Mouse (Mus musculus) forebrain, embryonic 12.5 days (tissue): Measurements from ENCODE around the gene Inhbc. TPM values are rescaled to one million over a fixed set of nuclear protein-coding genes. Genes with fewer than 3 reads are reported as not detected.

Experiments used
- ATAC-seq: fragments of 200-750 bp; cut with Nextera tagmentation; 2 replicates; pipeline ENCODE4 v1.8.0; 2017; ENCODE audit warnings: moderate TSS enrichment; ENCODE audit not compliant: low FRiP score
- H3K27ac ChIP-seq: fragments of 300-500 bp; sonication (generic); 2 replicates; pipeline ENCODE4 v1.5.1; 2016; ENCODE audit warnings: mild to moderate bottlenecking
- H3K27me3 ChIP-seq: fragments of 300-500 bp; sonication (generic); 2 replicates; pipeline ENCODE4 v1.6.1; 2016; ENCODE audit warnings: mild to moderate bottlenecking
- H3K36me3 ChIP-seq: fragments of 300-500 bp; sonication (generic); replicated peaks from 2 replicates; pipeline ENCODE4 v1.6.1; 2016; ENCODE audit warnings: mild to moderate bottlenecking
- H3K4me1 ChIP-seq: fragments of 300-500 bp; sonication (generic); 2 replicates; pipeline ENCODE4 v1.6.1; 2016
- H3K4me2 ChIP-seq: fragments of 300-500 bp; sonication (generic); 2 replicates; pipeline ENCODE4 v1.6.1; 2016; ENCODE audit warnings: mild to moderate bottlenecking, moderate library complexity
- H3K4me3 ChIP-seq: fragments of 300-500 bp; sonication (generic); replicated peaks from 2 replicates; pipeline ENCODE4 v1.5.1; 2016; ENCODE audit warnings: mild to moderate bottlenecking
- H3K9ac ChIP-seq: fragments of 300-500 bp; sonication (generic); 2 replicates; pipeline ENCODE4 v1.6.1; 2016; ENCODE audit warnings: mild to moderate bottlenecking
- H3K9me3 ChIP-seq: fragments of 300-500 bp; sonication (generic); 2 replicates; pipeline ENCODE4 v1.6.1; 2016
- WGBS: fragments of 180-500 bp; shearing (Covaris S2); methylation state at CpG from one replicate; pipeline ENCODE4 v1.1.7; 2016; 5-methylcytosine and 5-hydroxymethylcytosine counted together
- polyA plus RNA-seq: library from polyadenylated mRNA; unstranded; fragments of >200 nt; fragmentation: Nextera tagmentation; extraction: Ambion mirVana; gene quantifications from 2 replicates; pipeline ENCODE4 v1.2.1, GENCODE M21; 2016

Gene Inhbc
- not detected in 2 replicates for polyA plus RNA-seq

DNA sequence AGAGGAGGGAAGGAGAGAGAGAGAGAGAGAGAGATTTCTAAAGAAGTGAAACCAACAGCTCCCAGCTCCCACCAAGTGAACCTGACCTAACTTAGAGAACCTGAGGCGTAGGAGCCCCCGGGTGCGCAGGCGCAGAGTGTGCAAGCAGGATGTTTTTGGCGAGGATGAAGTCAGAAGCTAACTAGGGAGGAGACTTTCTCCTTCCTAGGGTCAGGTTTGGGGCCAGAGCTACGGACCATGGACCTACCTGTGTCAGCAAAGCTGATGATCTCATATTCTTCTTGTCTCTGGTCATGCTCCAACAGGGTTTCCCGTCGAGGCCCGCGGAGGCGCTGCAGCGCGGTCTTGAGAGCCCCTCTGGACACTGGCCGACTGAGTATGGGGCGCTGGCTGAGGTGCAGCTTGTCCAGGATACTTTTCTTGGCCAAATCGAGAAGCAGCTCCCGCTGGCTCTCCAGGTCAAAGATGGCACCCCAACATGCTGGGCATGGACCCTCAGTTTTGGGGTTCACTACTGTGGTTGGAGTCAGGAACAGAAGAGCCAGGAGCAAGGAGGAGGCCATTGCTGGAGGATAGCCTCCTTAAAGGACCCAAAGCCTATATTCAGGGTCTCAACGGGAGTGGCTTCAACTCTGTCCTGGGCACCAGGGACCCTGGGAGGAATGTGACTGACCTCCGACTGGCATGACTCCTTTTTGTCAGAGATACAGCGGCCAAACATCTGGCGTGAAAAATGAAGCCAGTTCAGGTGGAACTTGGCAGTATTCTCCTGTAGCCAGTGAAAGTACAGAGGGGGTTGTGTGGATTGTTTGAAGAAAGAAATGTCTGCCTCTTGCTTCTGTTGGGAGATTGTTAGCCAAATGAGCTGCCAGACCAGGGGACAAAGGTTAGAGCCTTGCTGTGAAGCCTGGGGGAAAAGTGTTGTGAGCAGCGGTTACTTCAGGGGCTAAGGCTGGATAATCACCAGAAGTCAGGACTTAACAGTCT is at the start of gene Inhbc:
Gene Inhbc, minus strand, starts transcription at position 598 of the 987 bp plus-strand sequence.
- Histone ChIP-seq H3K4me1 (peaks cover 6% of the 10 kb centered on the region; the same call in 1 of the 2 replicates), H3K27ac (no peak within 1 kb of the TSS), H3K9ac (no peak within 1 kb of the TSS), H3K36me3 (no peaks in the 10 kb centered on the region), H3K4me2 (no peak within 1 kb of the TSS), H3K27me3 (0 out of 2 replicates have a peak, but pooled peaks cover 5% of the 10 kb centered on the region), H3K9me3 (no peaks in the 10 kb centered on the region), H3K4me3 (no peak within 1 kb of the TSS)
- 80% methylated on average over 22 of the region's 22 CpGs for WGBS
- no peak for ATAC-seq

GRCm38 (mm10) chr10:127414141-127414540 is 43.9 kb upstream of the Inhbc start:
- H3K4me2 ChIP-seq: no peak overlapping the region
- H3K4me3 ChIP-seq: no peak overlapping the region
- no peaks in the 10 kb centered on the region for H3K9me3 ChIP-seq
- WGBS: 85% methylated on average over 3 of the region's 3 CpGs
- no peak for ATAC-seq
- peaks cover 7% of the 10 kb centered on the region; the same call in 1 of the 2 replicates for H3K36me3 ChIP-seq
- no peak overlapping the region for H3K9ac ChIP-seq
- H3K27me3 ChIP-seq: no peaks in the 10 kb centered on the region
- no peak overlapping the region for H3K27ac ChIP-seq
- 0 out of 2 replicates have a peak, but pooled peaks cover 2% of the 10 kb centered on the region for H3K4me1 ChIP-seq

GRCm38 (mm10) chr10:127413585-127413984 is 43.4 kb upstream of the Inhbc start:
- H3K4me1 ChIP-seq: no peaks in the 10 kb centered on the region
- no peak overlapping the region for H3K9ac ChIP-seq
- H3K27me3 ChIP-seq: no peaks in the 10 kb centered on the region
- no peak for ATAC-seq
- H3K36me3 ChIP-seq: peaks cover 7% of the 10 kb centered on the region; the same call in 1 of the 2 replicates
- H3K4me2 ChIP-seq: no peak overlapping the region
- no peak overlapping the region for H3K27ac ChIP-seq
- no peaks in the 10 kb centered on the region for H3K9me3 ChIP-seq
- WGBS: 89% methylated on average over 1 of the region's 1 CpGs
- H3K4me3 ChIP-seq: no peak overlapping the region

GRCm38 (mm10) chr10:127412776-127413175 is 42.5 kb upstream of the Inhbc start:
- WGBS: 84% methylated on average over 2 of the region's 2 CpGs

GRCm38 (mm10) chr10:127412101-127412500 is 41.9 kb upstream of the Inhbc start:
- WGBS: 43% methylated on average over 5 of the region's 5 CpGs
- no peak overlapping the region for H3K4me3 ChIP-seq
- no peak overlapping the region for H3K9ac ChIP-seq
- H3K9me3 ChIP-seq: no peaks in the 10 kb centered on the region
- no peak for ATAC-seq
- H3K4me1 ChIP-seq: no peaks in the 10 kb centered on the region
- no peaks in the 10 kb centered on the region for H3K27me3 ChIP-seq
- H3K27ac ChIP-seq: no peak overlapping the region
- peaks cover 7% of the 10 kb centered on the region; the same call in 1 of the 2 replicates for H3K36me3 ChIP-seq
- no peak overlapping the region for H3K4me2 ChIP-seq

More at GRCm38 (mm10) chr10:127412776-127413175, 42.5 kb upstream of the Inhbc start:
- ATAC-seq: no peak
- H3K27ac ChIP-seq: no peak overlapping the region
- H3K4me3 ChIP-seq: no peak overlapping the region
- no peaks in the 10 kb centered on the region for H3K27me3 ChIP-seq
- no peak overlapping the region for H3K9ac ChIP-seq
- no peak overlapping the region for H3K4me2 ChIP-seq
- no peaks in the 10 kb centered on the region for H3K4me1 ChIP-seq
- no peaks in the 10 kb centered on the region for H3K9me3 ChIP-seq
- H3K36me3 ChIP-seq: peaks cover 7% of the 10 kb centered on the region; the same call in 1 of the 2 replicates

DNA sequence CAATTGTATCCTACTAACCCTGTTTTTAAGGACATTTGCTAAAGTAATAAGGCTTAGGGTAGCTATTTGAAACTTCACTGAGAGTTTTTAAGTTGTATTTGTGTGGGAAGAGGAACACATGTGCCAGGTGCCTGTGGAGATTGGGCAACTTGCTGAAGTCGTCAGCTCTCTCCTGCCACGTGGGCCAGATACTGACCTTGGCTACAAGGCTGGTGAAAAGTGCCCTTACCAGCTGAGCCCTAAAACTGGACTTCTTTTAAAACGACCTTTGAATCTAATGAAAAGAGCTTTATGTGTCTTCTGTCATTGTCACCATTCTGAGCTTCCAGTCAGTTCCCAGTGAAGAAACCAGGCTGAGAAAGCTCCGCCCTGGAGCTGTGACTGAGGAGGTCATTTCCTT is 37.2 kb upstream of the Inhbc start:
- H3K9me3 ChIP-seq: no peaks in the 10 kb centered on the region
- no peak overlapping the region for H3K27ac ChIP-seq
- H3K9ac ChIP-seq: no peak overlapping the region
- H3K36me3 ChIP-seq: 0 out of 2 replicates have a peak, but pooled peaks cover 6% of the 10 kb centered on the region
- no peaks in the 10 kb centered on the region for H3K27me3 ChIP-seq
- H3K4me2 ChIP-seq: no peak overlapping the region
- ATAC-seq: no peak
- H3K4me3 ChIP-seq: no peak overlapping the region
- WGBS: 72% methylated on average over 4 of the region's 4 CpGs
- no peaks in the 10 kb centered on the region for H3K4me1 ChIP-seq

GRCm38 (mm10) chr10:127404701-127405100 is 34.5 kb upstream of the Inhbc start:
- 92% methylated on average over 3 of the region's 3 CpGs for WGBS
- Histone ChIP-seq H3K27me3 (no peaks in the 10 kb centered on the region), H3K4me1 (no peaks in the 10 kb centered on the region), H3K9me3 (no peaks in the 10 kb centered on the region), H3K9ac (no peak overlapping the region), H3K4me3 (no peak overlapping the region), H3K36me3 (peaks cover 31% of the 10 kb centered on the region), H3K27ac (no peak overlapping the region), H3K4me2 (no peak overlapping the region)
- no peak for ATAC-seq

DNA sequence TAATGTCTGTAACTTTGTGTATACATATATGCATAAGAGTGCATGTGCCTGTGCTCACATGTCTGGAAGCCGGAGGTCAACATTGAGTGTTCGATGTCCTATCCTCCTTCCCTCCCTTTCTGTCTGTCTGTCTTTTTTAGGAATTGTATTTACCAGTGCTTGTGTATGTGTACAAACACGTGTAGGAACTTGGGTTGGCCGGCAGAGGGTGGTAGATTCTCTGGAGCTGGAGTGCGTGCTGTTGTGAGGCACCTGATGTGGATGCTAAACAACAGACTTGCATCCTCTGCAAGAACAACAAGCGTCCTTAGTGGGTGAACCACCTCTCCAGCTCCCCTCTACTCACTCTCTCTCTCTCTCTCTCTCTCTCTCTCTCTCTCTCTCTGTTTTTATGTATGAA is 21.5 kb upstream of the Inhbc start:
- H3K4me2 ChIP-seq: no peak overlapping the region
- H3K4me1 ChIP-seq: no peaks in the 10 kb centered on the region
- H3K27ac ChIP-seq: no peak overlapping the region
- no peaks in the 10 kb centered on the region for H3K9me3 ChIP-seq
- no peak for ATAC-seq
- peaks cover 21% of the 10 kb centered on the region for H3K36me3 ChIP-seq
- no peaks in the 10 kb centered on the region for H3K27me3 ChIP-seq
- WGBS: 80% methylated on average over 6 of the region's 6 CpGs
- H3K9ac ChIP-seq: no peak overlapping the region
- H3K4me3 ChIP-seq: no peak overlapping the region

GRCm38 (mm10) chr10:127381743-127382134 is 11.5 kb upstream of the Inhbc start:
- Histone ChIP-seq H3K4me3 (peak overlapping the region; percentile 65), H3K9me3 (no peaks in the 10 kb centered on the region), H3K27ac (no peak overlapping the region), H3K4me2 (peak overlapping the region; percentile 70), H3K27me3 (no peaks in the 10 kb centered on the region), H3K9ac (peak overlapping the region; percentile 72; the same call in 1 of the 2 replicates), H3K4me1 (peaks cover 28% of the 10 kb centered on the region), H3K36me3 (no peaks in the 10 kb centered on the region)
- ATAC-seq: no peak
- 59% methylated on average over 2 of the region's 2 CpGs for WGBS

GRCm38 (mm10) chr10:127380767-127381742 is 10.8 kb upstream of the Inhbc start:
- Histone ChIP-seq H3K9ac (peak overlapping the region; percentile 72), H3K27ac (peak overlapping the region; percentile 91), H3K36me3 (no peaks in the 10 kb centered on the region), H3K27me3 (no peaks in the 10 kb centered on the region), H3K4me1 (peaks cover 24% of the 10 kb centered on the region), H3K4me2 (peak overlapping the region; percentile 70), H3K4me3 (peak overlapping the region; percentile 65), H3K9me3 (no peaks in the 10 kb centered on the region)
- peak; percentile 79 for ATAC-seq
- 1% methylated on average over 29 of the region's 79 CpGs for WGBS

- ATAC-seq: peak; percentile 97
- Histone ChIP-seq H3K9ac (peak within 1 kb of the TSS; percentile 72), H3K4me2 (peak within 1 kb of the TSS; percentile 70), H3K27me3 (no peaks in the 10 kb centered on the region), H3K4me1 (peaks cover 24% of the 10 kb centered on the region), H3K36me3 (no peaks in the 10 kb centered on the region), H3K9me3 (no peaks in the 10 kb centered on the region), H3K27ac (peak within 1 kb of the TSS; percentile 91), H3K4me3 (peak within 1 kb of the TSS; percentile 65)
- 0% methylated on average over 30 of the region's 53 CpGs for WGBS
Observed at GRCm38 (mm10) chr10:127380251-127380691, 10.0 kb upstream of the Inhbc start, which contains the start of gene R3hdm2. R3hdm2 (plus strand) TSS chr10:127380327.
